Mouse (Mus musculus) telencephalon, adult 2 months (tissue): ENCODE results near the gene Zfp622.
"Not testable (repeated sequence)": the region's sequence is repeated elsewhere in the genome, so short reads cannot be mapped to it uniquely, and the experiment has no call there.

Experiments
- DNase-seq: peaks from one replicate; pipeline ENCODE4 v3.0.0-alpha.2; 2011; ENCODE audit warnings: low read depth, low spot score

The Zfp622 gene

GRCm38 (mm10) chr15:25971596-25971995 is 12.6 kb upstream of the Zfp622 start:
- no peak for DNase-seq

- DNase-seq, result no peak
Measured at GRCm38 (mm10) chr15:25972758-25973157, 11.4 kb upstream of the Zfp622 start.

GRCm38 (mm10) chr15:25974352-25974751 is 9.8 kb upstream of the Zfp622 start:
- DNase-seq, result no peak

DNA sequence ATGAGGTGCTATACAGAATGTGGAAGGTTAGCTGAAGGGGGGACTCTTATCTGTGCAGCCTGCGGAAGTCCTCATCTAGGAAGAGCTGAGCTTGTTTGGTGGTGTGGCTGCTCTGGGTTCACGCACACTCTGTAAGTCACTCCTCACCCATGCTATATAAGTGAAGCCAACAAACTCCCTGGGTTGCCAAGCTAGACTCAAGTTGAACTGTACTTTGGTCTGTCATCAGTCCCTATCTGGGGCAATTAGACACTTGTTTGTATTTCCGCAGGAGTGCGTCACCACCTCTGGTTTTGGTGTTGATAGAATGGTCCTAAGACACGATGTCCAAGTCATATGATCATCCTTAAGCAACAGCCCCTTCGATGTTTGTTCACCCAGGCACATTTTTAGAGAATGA is 8.4 kb upstream of the Zfp622 start:
- DNase-seq, result no peak

GRCm38 (mm10) chr15:25983614-25984013 is 552 bp upstream of the Zfp622 start:
- not testable (repeated sequence) for DNase-seq

GRCm38 (mm10) chr15:25984734-25985492 is 747 bp downstream of the Zfp622 start:
- no peak for DNase-seq

- no peak for DNase-seq
Measured at GRCm38 (mm10) chr15:25992992-25993727, 9.0 kb downstream of the Zfp622 start.

DNA sequence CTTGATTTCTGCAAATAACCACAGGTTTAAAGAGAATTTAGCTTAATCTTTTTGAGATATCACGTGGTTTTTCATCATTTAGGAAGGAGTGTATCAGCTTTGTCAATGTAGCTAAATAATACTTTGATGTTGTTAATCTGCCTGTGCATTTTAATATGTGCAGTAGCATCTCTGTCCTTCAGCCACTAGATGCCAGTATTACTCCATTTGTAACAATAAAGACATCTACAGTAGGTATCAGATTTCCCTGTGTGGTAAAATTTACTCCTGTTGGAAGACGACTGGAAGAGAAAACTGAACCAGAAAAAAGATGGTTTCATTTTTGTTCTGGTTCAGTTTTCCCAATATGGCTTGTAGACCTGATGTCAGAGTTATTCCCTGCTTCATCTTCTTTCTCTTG is 11.4 kb downstream of the Zfp622 start:
- DNase-seq, result peak; percentile 52

GRCm38 (mm10) chr15:25999545-25999944 is 15.4 kb downstream of the Zfp622 start:
- DNase-seq, result not testable (repeated sequence)

DNA sequence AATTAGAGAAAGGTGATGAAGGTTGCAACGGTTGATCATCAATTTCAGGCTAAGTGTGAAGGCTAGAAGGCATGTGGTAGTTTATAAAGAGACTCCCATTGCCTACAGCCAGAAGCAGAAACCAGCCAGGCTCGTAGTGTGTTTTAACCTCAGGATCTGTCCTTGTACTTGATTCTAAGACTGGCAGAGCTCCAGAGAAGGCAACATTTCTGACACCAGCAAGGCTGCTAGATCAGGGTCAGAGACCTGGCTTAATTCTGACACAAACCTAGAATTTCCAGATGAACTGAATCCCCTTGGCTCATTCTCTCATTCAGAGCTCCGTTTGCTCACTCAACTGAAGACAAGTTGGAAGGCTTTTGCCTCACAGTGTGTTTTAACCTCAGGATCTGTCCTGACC is 24.5 kb downstream of the Zfp622 start:
- no peak for DNase-seq

DNA sequence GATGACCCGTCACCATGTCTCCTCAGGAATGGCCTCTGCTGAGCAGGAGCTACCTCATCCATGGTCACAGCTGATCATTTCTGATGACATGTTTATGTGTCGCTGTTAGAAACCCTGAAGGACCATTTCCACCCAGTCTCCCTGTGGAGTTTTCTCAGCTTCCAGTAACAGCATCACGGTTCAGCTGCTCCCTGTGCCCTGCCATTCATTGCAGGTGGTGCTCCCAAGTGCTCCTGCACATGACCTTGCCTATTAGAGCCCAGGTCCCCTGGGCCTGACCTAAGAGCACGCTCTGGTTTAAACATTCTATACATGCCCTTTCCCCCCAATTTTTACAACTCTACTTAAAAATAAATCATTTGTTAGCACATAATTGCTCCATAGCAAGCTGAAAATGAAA is 28.7 kb downstream of the Zfp622 start:
- DNase-seq, result no peak

DNA sequence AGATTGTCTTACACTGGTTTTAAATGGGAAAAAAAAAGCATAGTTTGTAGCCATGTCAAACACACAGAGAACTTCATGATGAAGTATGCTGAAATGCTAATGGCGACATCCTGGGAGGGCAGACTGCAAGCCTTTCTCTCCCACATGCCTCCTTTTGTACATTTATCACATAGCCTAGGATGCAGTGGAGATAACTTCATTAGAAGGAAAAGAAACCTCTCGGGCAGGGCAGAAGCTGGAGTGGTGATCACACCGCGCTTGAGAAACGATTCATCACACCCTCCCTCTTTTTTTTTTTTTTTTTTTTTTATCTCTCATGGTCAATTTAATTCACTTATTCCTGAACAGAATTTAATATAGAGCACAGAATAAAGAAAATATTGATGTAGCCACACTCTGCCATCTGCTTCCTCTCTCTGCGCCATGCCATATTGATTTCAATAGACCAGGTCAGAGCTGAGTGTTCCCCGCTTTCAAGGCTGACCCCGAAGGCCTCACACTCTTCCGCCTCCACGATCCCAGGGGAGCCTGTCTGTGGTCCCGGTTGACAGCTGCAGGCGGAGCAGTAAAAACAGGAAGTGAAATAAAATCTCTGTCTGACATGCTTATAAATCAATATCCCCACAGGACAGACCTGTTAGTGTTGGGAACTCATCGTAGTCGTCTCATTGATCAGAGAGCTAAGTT is 32.0 kb downstream of the Zfp622 start:
- no peak for DNase-seq

GRCm38 (mm10) chr15:26021721-26022120 is 37.6 kb downstream of the Zfp622 start:
- DNase-seq, result no peak

DNA sequence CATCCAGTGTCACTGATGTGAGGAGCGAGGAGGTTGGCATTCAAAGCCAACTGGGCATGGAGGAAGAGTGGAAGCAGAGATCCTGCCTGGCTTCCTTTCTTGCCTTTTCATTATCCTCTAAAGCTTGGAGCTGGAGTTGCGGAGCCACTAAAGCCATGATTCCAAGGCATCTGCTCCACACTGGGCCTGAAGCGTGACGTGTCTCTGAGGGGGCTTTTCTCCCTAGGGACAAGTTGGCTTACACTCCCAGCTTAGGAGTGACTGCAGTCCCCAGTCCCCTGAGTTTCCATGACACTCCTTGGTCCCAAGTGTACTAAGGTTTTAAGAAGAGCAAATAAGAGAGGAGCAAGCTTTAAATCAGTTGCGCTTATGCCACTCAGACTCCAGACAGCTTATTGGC is 38.5 kb downstream of the Zfp622 start:
- DNase-seq, result no peak

DNA sequence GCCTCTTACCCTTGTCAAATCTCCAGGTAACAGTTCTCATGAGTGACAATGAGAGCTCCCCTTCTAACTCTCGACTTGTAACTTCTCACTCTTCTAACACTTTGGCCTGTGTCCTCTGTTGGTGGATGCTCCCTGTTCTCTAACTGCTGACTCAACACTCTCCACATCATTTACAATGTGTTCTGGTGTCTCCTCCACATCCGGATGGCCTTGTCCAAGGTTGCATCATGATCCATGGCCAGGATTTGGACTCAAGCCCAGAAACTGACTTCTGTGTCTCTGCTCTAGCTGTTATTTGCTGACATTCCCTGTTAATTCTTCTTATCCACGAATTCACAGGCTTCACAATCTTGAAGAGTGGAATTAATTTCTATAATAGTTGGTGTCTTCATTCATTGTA is 47.5 kb downstream of the Zfp622 start:
- DNase-seq, result no peak

- DNase-seq, result no peak
Measured at GRCm38 (mm10) chr15:26040567-26040966, 56.4 kb downstream of the Zfp622 start.

- no peak for DNase-seq
Measured at GRCm38 (mm10) chr15:26041196-26041947, 57.2 kb downstream of the Zfp622 start.
